Mouse (Mus musculus): Measurements from ENCODE around the gene Als2cr12. TPM values are rescaled to one million over a fixed set of nuclear protein-coding genes. Genes with fewer than 3 reads are reported as not detected.

Als2cr12 gene
- polyA plus RNA-seq, 1 experiment: not detected

- no peaks in the 10 kb centered on the region; the same call in 1 of the 2 replicates for H3K4me1 ChIP-seq (ENCODE audit: control insufficient read depth, insufficient read depth, low read length)
- no peak overlapping the region for H3K4me3 ChIP-seq (replicated peaks; ENCODE audit: control insufficient read depth, low read depth, low read length)
- no peak overlapping the region for H3K27ac ChIP-seq (ENCODE audit: control insufficient read depth, insufficient read depth, low read depth, low read length, poor library complexity)
- 61% methylated on average over 4 of the region's 4 CpGs for WGBS
- TF ChIP-seq POLR2A (IDR thresholded peaks at IDR 0.05; ENCODE audit: borderline replicate concordance, control insufficient read depth, low read depth, low read length) (no peak), CTCF (IDR thresholded peaks at IDR 0.05; ENCODE audit: control insufficient read depth, insufficient read depth, low read length) (no peak)
Measured at GRCm38 (mm10) chr1:58602681-58603080, 93.1 kb downstream of the Als2cr12 start.

Other genes with a start within 250 kb of the Als2cr12 start
- gene Orc2, start 190.9 kb downstream of the Als2cr12 start, polyA plus RNA-seq (2011; ENCODE audit: insufficient read depth, insufficient read length, low replicate concordance, missing spikeins): 22.4 and 22.6 TPM in 2 replicates
- gene Fam126b, start 109.7 kb downstream of the Als2cr12 start, polyA plus RNA-seq (2011; ENCODE audit: insufficient read depth, insufficient read length, low replicate concordance, missing spikeins): 4.0 and 6.3 TPM in 2 replicates
- gene Ndufb3, start 109.6 kb downstream of the Als2cr12 start, polyA plus RNA-seq (2011; ENCODE audit: insufficient read depth, insufficient read length, low replicate concordance, missing spikeins): 82.6 and 93.1 TPM in 2 replicates
- gene Cflar, start 15.5 kb upstream of the Als2cr12 start, polyA plus RNA-seq (2011; ENCODE audit: insufficient read depth, insufficient read length, low replicate concordance, missing spikeins): 32.3 and 72.0 TPM in 2 replicates
- 11.5 and 17.5 TPM in 2 replicates for gene Casp8, start 99.4 kb upstream of the Als2cr12 start, polyA plus RNA-seq (2011; ENCODE audit: insufficient read depth, insufficient read length, low replicate concordance, missing spikeins)